Mouse (Mus musculus): ENCODE measurements around the gene Srd5a3.

DNA sequence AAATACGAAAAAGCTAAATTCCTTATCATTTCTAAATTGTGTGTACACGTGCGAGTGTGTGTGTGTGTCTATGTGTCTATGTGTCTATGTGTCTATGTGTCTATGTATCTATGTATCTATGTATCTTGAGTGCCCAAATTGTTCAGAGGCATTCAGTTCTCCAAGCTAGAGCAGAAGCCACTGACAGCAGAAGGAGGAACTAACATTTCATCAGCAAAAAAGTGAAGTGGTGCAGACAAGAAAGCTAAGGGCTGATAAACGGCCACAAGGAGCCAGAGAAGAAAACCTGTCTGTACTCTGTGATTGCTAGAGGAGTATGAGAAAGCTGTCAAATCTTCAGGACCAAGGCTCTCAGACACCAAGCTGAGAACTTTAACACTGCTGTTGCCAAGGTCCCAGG, 8.1 kb upstream of the Srd5a3 start:
- no peak for TF ChIP-seq CTCF (IDR thresholded peaks at IDR 0.05)
- no peak for TF ChIP-seq EP300 (IDR thresholded peaks at IDR 0.05)

All from lung, postnatal 0 days (tissue).